Mouse (Mus musculus) heart, embryonic 13.5 days (tissue): ENCODE data around the gene Slc9a9. TPM values are rescaled to one million over a fixed set of nuclear protein-coding genes. Genes with fewer than 3 reads are reported as not detected.

Experiments used
- ATAC-seq: fragments of 200-750 bp; cut with Nextera tagmentation; 2 replicates; pipeline ENCODE4 v1.8.0; 2017; ENCODE audit warnings: moderate TSS enrichment; ENCODE audit not compliant: insufficient number of reproducible peaks, low FRiP score, low TSS enrichment; ENCODE audit errors: extremely low read depth
- H3K27ac ChIP-seq: fragments of 300-500 bp; sonication (generic); replicated peaks from 2 replicates; pipeline ENCODE4 v1.5.1; 2015; ENCODE audit warnings: moderate library complexity, mild to moderate bottlenecking, inconsistent platforms
- H3K27me3 ChIP-seq: fragments of 300-500 bp; sonication (generic); replicated peaks from 2 replicates; pipeline ENCODE4 v1.6.1; 2015; ENCODE audit warnings: mild to moderate bottlenecking, inconsistent platforms
- H3K36me3 ChIP-seq: fragments of 300-500 bp; sonication (generic); 2 replicates; pipeline ENCODE4 v1.6.1; 2015; ENCODE audit warnings: mild to moderate bottlenecking, inconsistent platforms
- H3K4me1 ChIP-seq: fragments of 300-500 bp; sonication (generic); 2 replicates; pipeline ENCODE4 v1.6.1; 2015; ENCODE audit warnings: inconsistent platforms
- H3K4me2 ChIP-seq: fragments of 300-500 bp; sonication (generic); 2 replicates; pipeline ENCODE4 v1.6.1; 2015; ENCODE audit warnings: inconsistent platforms, mild to moderate bottlenecking, moderate library complexity
- H3K4me3 ChIP-seq: fragments of 300-500 bp; sonication (generic); 2 replicates; pipeline ENCODE4 v1.5.1; 2015; ENCODE audit warnings: moderate library complexity, mild to moderate bottlenecking, inconsistent platforms
- H3K9ac ChIP-seq: fragments of 300-500 bp; sonication (generic); 2 replicates; pipeline ENCODE4 v1.6.1; 2015; ENCODE audit warnings: inconsistent platforms, mild to moderate bottlenecking, moderate library complexity
- H3K9me3 ChIP-seq: fragments of 300-500 bp; sonication (generic); 2 replicates; pipeline ENCODE4 v1.6.1; 2016; ENCODE audit warnings: inconsistent platforms
- WGBS: fragments of 180-500 bp; shearing (Covaris S2); methylation state at CpG from one replicate; pipeline ENCODE4 v1.1.7; 2015; ENCODE audit warnings: mixed read lengths; 5-methylcytosine and 5-hydroxymethylcytosine counted together
- polyA plus RNA-seq: library from polyadenylated mRNA; unstranded; fragments of >200 nt; fragmentation: Nextera tagmentation; extraction: Ambion mirVana; gene quantifications from 2 replicates; pipeline ENCODE4 v1.2.1, GENCODE M21; 2015

Slc9a9 gene
- polyA plus RNA-seq, 1 experiment from 2014 or later = 3.7 TPM

DNA sequence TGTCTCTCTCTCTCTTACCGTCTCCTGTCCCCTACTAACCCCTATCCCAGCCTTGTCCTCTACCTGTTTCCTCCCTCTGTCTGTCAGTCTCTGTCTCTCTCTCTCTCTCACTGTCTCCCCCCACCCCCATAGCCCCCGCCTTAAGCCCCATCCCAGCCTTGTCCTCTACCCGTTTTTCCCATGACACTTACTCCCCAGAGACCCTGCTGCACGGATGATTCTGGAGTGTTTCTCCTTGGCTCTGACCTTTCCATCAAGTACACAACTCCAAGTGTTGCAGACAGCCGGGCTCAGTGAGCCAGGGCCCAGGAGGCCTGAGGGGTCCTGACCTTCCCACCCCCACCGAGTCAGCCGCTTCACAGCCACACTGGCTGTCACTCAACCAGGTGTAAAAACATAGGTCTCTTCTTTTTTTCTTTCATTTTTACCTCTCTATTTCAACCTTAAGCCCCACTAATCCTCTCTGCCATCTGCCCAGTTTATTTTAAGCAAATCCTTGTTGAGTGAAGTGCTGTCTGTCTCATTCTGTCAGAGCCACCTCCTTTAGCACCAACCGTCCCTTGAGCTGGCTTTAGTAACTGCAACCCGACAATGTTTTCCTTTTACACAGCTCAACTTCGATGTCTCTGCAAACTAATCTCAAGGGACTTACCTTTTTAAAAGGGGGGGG is 32.4 kb downstream of the Slc9a9 start:
- H3K9ac ChIP-seq = peak overlapping the region; percentile 37
- H3K27me3 ChIP-seq = no peaks in the 10 kb centered on the region
- ATAC-seq = peak; percentile 35; the same call in 1 of the 2 replicates
- peak overlapping the region; percentile 41 for H3K4me2 ChIP-seq
- H3K4me3 ChIP-seq = no peak overlapping the region
- no peaks in the 10 kb centered on the region for H3K36me3 ChIP-seq
- peaks cover 25% of the 10 kb centered on the region for H3K4me1 ChIP-seq
- no peaks in the 10 kb centered on the region for H3K9me3 ChIP-seq
- H3K27ac ChIP-seq = peak overlapping the region; percentile 74
- WGBS = 25% methylated on average over 10 of the region's 10 CpGs

- Histone ChIP-seq H3K27me3 (no peaks in the 10 kb centered on the region), H3K27ac (no peak overlapping the region), H3K36me3 (no peaks in the 10 kb centered on the region), H3K4me1 (peaks cover 25% of the 10 kb centered on the region), H3K9me3 (no peaks in the 10 kb centered on the region), H3K9ac (no peak overlapping the region), H3K4me3 (no peak overlapping the region), H3K4me2 (no peak overlapping the region)
- ATAC-seq = no peak
- 81% methylated on average over 9 of the region's 9 CpGs for WGBS
Measured at GRCm38 (mm10) chr9:94704986-94705757, 35.5 kb downstream of the Slc9a9 start.

- 61% methylated on average over 2 of the region's 2 CpGs for WGBS
- no peak for ATAC-seq
- Histone ChIP-seq H3K4me3 (no peak overlapping the region), H3K9me3 (no peaks in the 10 kb centered on the region), H3K36me3 (no peaks in the 10 kb centered on the region), H3K4me2 (no peak overlapping the region), H3K9ac (no peak overlapping the region), H3K27me3 (no peaks in the 10 kb centered on the region), H3K27ac (no peak overlapping the region), H3K4me1 (peaks cover 23% of the 10 kb centered on the region)
Measured at GRCm38 (mm10) chr9:94705758-94706026, 36.0 kb downstream of the Slc9a9 start.

GRCm38 (mm10) chr9:94712084-94712483 is 42.4 kb downstream of the Slc9a9 start:
- H3K4me1 ChIP-seq = peaks cover 9% of the 10 kb centered on the region
- H3K4me2 ChIP-seq = no peak overlapping the region
- 89% methylated on average over 5 of the region's 5 CpGs for WGBS
- no peaks in the 10 kb centered on the region for H3K27me3 ChIP-seq
- ATAC-seq = no peak
- H3K36me3 ChIP-seq = no peaks in the 10 kb centered on the region
- H3K4me3 ChIP-seq = no peak overlapping the region
- no peaks in the 10 kb centered on the region for H3K9me3 ChIP-seq
- H3K9ac ChIP-seq = no peak overlapping the region
- no peak overlapping the region for H3K27ac ChIP-seq

- 79% methylated on average over 2 of the region's 2 CpGs for WGBS
- H3K4me3 ChIP-seq = no peak overlapping the region
- H3K9ac ChIP-seq = no peak overlapping the region
- no peaks in the 10 kb centered on the region for H3K9me3 ChIP-seq
- H3K4me1 ChIP-seq = peaks cover 14% of the 10 kb centered on the region
- H3K27ac ChIP-seq = no peak overlapping the region
- H3K36me3 ChIP-seq = no peaks in the 10 kb centered on the region
- H3K4me2 ChIP-seq = no peak overlapping the region
- no peak for ATAC-seq
- no peaks in the 10 kb centered on the region for H3K27me3 ChIP-seq
Measured at GRCm38 (mm10) chr9:94716695-94717094, 47.0 kb downstream of the Slc9a9 start.

DNA sequence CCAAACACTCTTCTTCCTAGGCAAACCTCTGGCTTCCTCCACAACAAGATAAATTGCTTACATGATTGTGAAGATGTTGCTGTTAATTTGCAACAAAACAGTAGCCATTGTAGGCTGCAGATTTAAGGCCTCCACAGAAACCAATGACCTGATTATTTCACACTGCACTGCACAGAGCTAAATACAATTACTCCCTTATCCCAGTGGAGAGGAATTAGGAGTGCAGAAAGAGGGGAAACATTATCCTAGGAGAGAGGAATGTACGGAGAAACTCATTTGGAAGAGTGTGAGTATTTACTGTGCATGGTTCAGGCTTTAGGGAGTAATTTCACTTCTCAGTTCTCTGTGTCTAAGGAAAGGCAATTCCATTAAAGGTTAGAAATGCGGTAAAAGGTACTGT is 53.9 kb downstream of the Slc9a9 start:
- Histone ChIP-seq H3K4me1 (peaks cover 5% of the 10 kb centered on the region; the same call in 1 of the 2 replicates), H3K4me3 (no peak overlapping the region), H3K27me3 (no peaks in the 10 kb centered on the region), H3K9me3 (no peaks in the 10 kb centered on the region), H3K27ac (no peak overlapping the region), H3K4me2 (no peak overlapping the region), H3K9ac (no peak overlapping the region), H3K36me3 (no peaks in the 10 kb centered on the region)
- no peak for ATAC-seq
- 72% methylated on average over 2 of the region's 2 CpGs for WGBS

- Histone ChIP-seq H3K9ac (no peak overlapping the region), H3K27me3 (no peaks in the 10 kb centered on the region), H3K27ac (no peak overlapping the region), H3K4me1 (peaks cover 5% of the 10 kb centered on the region; the same call in 1 of the 2 replicates), H3K9me3 (no peaks in the 10 kb centered on the region), H3K4me2 (no peak overlapping the region), H3K4me3 (no peak overlapping the region), H3K36me3 (no peaks in the 10 kb centered on the region)
- 83% methylated on average over 5 of the region's 5 CpGs for WGBS
- no peak for ATAC-seq
Measured at GRCm38 (mm10) chr9:94725121-94725520, 55.4 kb downstream of the Slc9a9 start.

- Histone ChIP-seq H3K4me2 (no peak overlapping the region), H3K27me3 (no peaks in the 10 kb centered on the region), H3K27ac (no peak overlapping the region), H3K4me3 (no peak overlapping the region), H3K36me3 (no peaks in the 10 kb centered on the region), H3K9me3 (no peaks in the 10 kb centered on the region), H3K9ac (no peak overlapping the region), H3K4me1 (peaks cover 1% of the 10 kb centered on the region; the same call in 1 of the 2 replicates)
- no peak for ATAC-seq
- 24% methylated on average over 5 of the region's 5 CpGs for WGBS
Measured at GRCm38 (mm10) chr9:94727457-94727856, 57.7 kb downstream of the Slc9a9 start.

DNA sequence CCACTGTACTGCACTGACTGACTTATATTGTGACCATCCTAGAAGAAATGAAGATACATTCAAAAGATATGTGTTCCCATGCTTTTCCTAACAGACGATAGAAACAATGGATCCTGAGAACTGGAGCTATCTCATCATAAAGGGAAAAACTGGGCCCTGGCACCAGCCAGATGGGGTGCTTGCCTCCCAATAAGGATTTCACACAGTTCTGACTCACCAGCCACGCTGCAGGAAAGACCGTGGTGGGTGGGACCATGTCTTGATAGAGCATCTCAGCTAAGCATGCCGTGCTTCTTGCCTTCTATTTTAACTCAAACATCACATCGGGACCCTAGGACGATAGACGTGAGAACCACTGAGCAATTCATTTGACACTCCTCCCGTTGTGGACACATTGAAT is 60.7 kb downstream of the Slc9a9 start:
- 81% methylated on average over 8 of the region's 8 CpGs for WGBS
- Histone ChIP-seq H3K4me1 (peaks cover 4% of the 10 kb centered on the region; the same call in 1 of the 2 replicates), H3K4me3 (no peak overlapping the region), H3K27me3 (no peaks in the 10 kb centered on the region), H3K4me2 (no peak overlapping the region), H3K9me3 (no peaks in the 10 kb centered on the region), H3K36me3 (no peaks in the 10 kb centered on the region), H3K9ac (no peak overlapping the region), H3K27ac (no peak overlapping the region)
- no peak for ATAC-seq

- no peaks in the 10 kb centered on the region for H3K27me3 ChIP-seq
Measured at GRCm38 (mm10) chr9:94732136-94732535, 62.4 kb downstream of the Slc9a9 start.

DNA sequence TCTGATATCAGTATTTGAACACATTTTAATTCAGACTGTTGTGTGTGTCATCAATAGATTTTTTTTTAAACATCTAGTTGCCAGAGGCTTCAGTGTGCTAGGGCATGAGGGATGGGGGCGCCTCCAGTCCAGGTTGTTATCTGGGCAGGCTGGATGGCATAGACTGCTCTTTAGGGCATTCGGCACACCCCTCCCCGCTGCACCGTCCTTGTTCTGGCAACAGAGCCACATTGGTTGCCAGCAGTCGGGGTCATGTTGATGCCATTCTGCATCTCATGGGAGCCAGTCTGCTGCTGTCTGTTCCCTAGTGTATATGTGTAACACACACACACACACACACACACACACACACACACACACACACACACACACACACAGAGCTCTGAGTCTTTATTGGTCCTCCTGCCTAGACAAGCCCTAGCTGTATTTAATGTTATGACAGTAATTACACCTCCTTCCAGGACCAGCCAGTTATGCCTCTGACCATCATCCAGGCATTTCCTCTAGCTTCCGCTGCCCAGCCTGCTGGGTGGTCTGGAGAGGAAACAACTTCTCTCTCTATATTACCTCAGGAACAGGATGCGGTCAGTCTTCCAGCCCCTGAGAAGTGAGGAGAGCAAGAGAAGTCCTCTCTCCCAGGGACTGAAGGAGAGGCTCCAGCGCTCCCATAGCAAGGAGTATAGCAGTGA is 63.0 kb downstream of the Slc9a9 start:
- Histone ChIP-seq H3K36me3 (no peaks in the 10 kb centered on the region), H3K4me2 (no peak overlapping the region), H3K4me3 (no peak overlapping the region), H3K27me3 (no peaks in the 10 kb centered on the region), H3K4me1 (peaks cover 4% of the 10 kb centered on the region; the same call in 1 of the 2 replicates), H3K9ac (no peak overlapping the region), H3K27ac (no peak overlapping the region), H3K9me3 (no peaks in the 10 kb centered on the region)
- 61% methylated on average over 8 of the region's 8 CpGs for WGBS
- no peak for ATAC-seq

More at GRCm38 (mm10) chr9:94732136-94732535, 62.4 kb downstream of the Slc9a9 start:
- no peak for ATAC-seq
- Histone ChIP-seq H3K27ac (no peak overlapping the region), H3K4me3 (no peak overlapping the region), H3K9me3 (no peaks in the 10 kb centered on the region), H3K4me1 (peaks cover 4% of the 10 kb centered on the region; the same call in 1 of the 2 replicates), H3K36me3 (no peaks in the 10 kb centered on the region), H3K4me2 (no peak overlapping the region), H3K9ac (no peak overlapping the region)
- WGBS = 71% methylated on average over 6 of the region's 6 CpGs
